Comparison of ENCODE assay signal across 11 mouse cellular contexts in genomic region chr9:60234233-60235115, GRCm38 (mm10).
DNase-seq lines count a peak whose midpoint lies in the region; ATAC-seq lines count a peak whose summit lies in the region.
"Had no signal": no experiment of that assay in that cellular context is flagged by ENCODE, and none has a peak within 500 bp of the region (broad histone marks: within the 10 kb centered on the region; RNA-seq: fewer than 3 reads in every experiment).

No protein-coding gene starts in this region.

- H3K36me3 ChIP-seq in hindbrain, embryonic 10.5 days, result no peaks in the 10 kb centered on the region
- no peaks in the 10 kb centered on the region for H3K36me3 ChIP-seq in hindbrain, embryonic 11.5 days (ENCODE audit: control insufficient read depth, insufficient read depth, low read length)
- no peaks in the 10 kb centered on the region for H3K36me3 ChIP-seq in embryonic facial prominence, embryonic 13.5 days
- no peaks in the 10 kb centered on the region for H3K36me3 ChIP-seq in kidney, embryonic 14.5 days (ENCODE audit: control insufficient read depth, insufficient read depth, low read length)
- no peaks in the 10 kb centered on the region for H3K36me3 ChIP-seq in neural tube, embryonic 12.5 days
- H3K36me3 ChIP-seq in midbrain, embryonic 11.5 days (ENCODE audit: control insufficient read depth, insufficient read depth, low read length), result no peaks in the 10 kb centered on the region

- 51% methylated on average over 8 of the region's 8 CpGs for WGBS in hindbrain, embryonic 10.5 days
- WGBS in hindbrain, embryonic 11.5 days, result 54% methylated on average over 8 of the region's 8 CpGs
- WGBS in embryonic facial prominence, embryonic 13.5 days, result 23% methylated on average over 8 of the region's 8 CpGs
- 16% methylated on average over 8 of the region's 8 CpGs for WGBS in kidney, embryonic 14.5 days
- WGBS in neural tube, embryonic 12.5 days, result 32% methylated on average over 8 of the region's 8 CpGs
- 62% methylated on average over 8 of the region's 8 CpGs for WGBS in midbrain, embryonic 11.5 days

- H3K4me1 ChIP-seq in hindbrain, embryonic 10.5 days (replicated peaks), result peaks cover 36% of the 10 kb centered on the region
- no peaks in the 10 kb centered on the region for H3K4me1 ChIP-seq in hindbrain, embryonic 11.5 days (replicated peaks; ENCODE audit: control insufficient read depth, insufficient read depth, low read length)
- H3K4me1 ChIP-seq in embryonic facial prominence, embryonic 13.5 days, result peaks cover 58% of the 10 kb centered on the region
- H3K4me1 ChIP-seq in kidney, embryonic 14.5 days (ENCODE audit: control insufficient read depth, insufficient read depth, low read length), result peaks cover 32% of the 10 kb centered on the region
- peaks cover 31% of the 10 kb centered on the region for H3K4me1 ChIP-seq in neural tube, embryonic 12.5 days
- H3K4me1 ChIP-seq in midbrain, embryonic 11.5 days (ENCODE audit: control insufficient read depth, insufficient read depth, low read length), result peaks cover 7% of the 10 kb centered on the region; the same call in 1 of the 2 replicates

- H3K4me3 ChIP-seq in hindbrain, embryonic 10.5 days, result no peak overlapping the region
- H3K4me3 ChIP-seq in hindbrain, embryonic 11.5 days (ENCODE audit: low read depth, low read length), result no peak overlapping the region
- no peak overlapping the region for H3K4me3 ChIP-seq in embryonic facial prominence, embryonic 13.5 days
- no peak overlapping the region for H3K4me3 ChIP-seq in kidney, embryonic 14.5 days (ENCODE audit: low read length)
- no peak overlapping the region for H3K4me3 ChIP-seq in neural tube, embryonic 12.5 days
- no peak overlapping the region for H3K4me3 ChIP-seq in midbrain, embryonic 11.5 days (ENCODE audit: low read depth, low read length)
- H3K4me3 ChIP-seq: erythroblast, embryonic 14.5 days had no signal

- no peaks in the 10 kb centered on the region for H3K27me3 ChIP-seq in hindbrain, embryonic 10.5 days (ENCODE audit: insufficient read depth, poor library complexity, severe bottlenecking)
- no peaks in the 10 kb centered on the region for H3K27me3 ChIP-seq in hindbrain, embryonic 11.5 days (ENCODE audit: control insufficient read depth, insufficient read depth, low read length)
- H3K27me3 ChIP-seq in embryonic facial prominence, embryonic 13.5 days, result no peaks in the 10 kb centered on the region; the same call in 1 of the 2 replicates
- H3K27me3 ChIP-seq in kidney, embryonic 14.5 days (ENCODE audit: control insufficient read depth, insufficient read depth, low read length), result no peaks in the 10 kb centered on the region
- no peaks in the 10 kb centered on the region for H3K27me3 ChIP-seq in neural tube, embryonic 12.5 days (replicated peaks)
- no peaks in the 10 kb centered on the region for H3K27me3 ChIP-seq in midbrain, embryonic 11.5 days (ENCODE audit: control insufficient read depth, insufficient read depth, low read length)
- H3K27me3 ChIP-seq: CH12.LX had no signal

- H3K27ac ChIP-seq in hindbrain, embryonic 10.5 days, result peak overlapping the region; percentile 31; the same call in 1 of the 2 replicates
- no peak overlapping the region for H3K27ac ChIP-seq in hindbrain, embryonic 11.5 days (ENCODE audit: low read depth, low read length)
- peak overlapping the region; percentile 89 for H3K27ac ChIP-seq in embryonic facial prominence, embryonic 13.5 days
- H3K27ac ChIP-seq in kidney, embryonic 14.5 days (ENCODE audit: low read depth, low read length), result peak overlapping the region; percentile 91
- H3K27ac ChIP-seq in neural tube, embryonic 12.5 days, result no peak overlapping the region
- no peak overlapping the region for H3K27ac ChIP-seq in midbrain, embryonic 11.5 days (ENCODE audit: low read depth, low read length)

- DNase-seq in hindbrain, embryonic 10.5 days (ENCODE audit: low spot score), result no peak
- DNase-seq in hindbrain, embryonic 11.5 days (ENCODE audit: low spot score), result no peak
- no peak for DNase-seq in left cerebral cortex, adult 8-10 months (ENCODE audit: low spot score in 2 of 2)
- DNase-seq in retina, embryonic 14.5 days (ENCODE audit: low spot score), result no peak
- DNase-seq in midbrain, embryonic 11.5 days (ENCODE audit: low spot score, missing footprints), result no peak
- DNase-seq: thymus, adult 18-20 months had no signal

- H3K4me2 ChIP-seq in hindbrain, embryonic 11.5 days (replicated peaks; ENCODE audit: low read depth, low read length), result no peak overlapping the region
- H3K4me2 ChIP-seq in embryonic facial prominence, embryonic 13.5 days, result no peak overlapping the region
- no peak overlapping the region for H3K4me2 ChIP-seq in kidney, embryonic 14.5 days (replicated peaks; ENCODE audit: low read depth, low read length)
- no peak overlapping the region for H3K4me2 ChIP-seq in neural tube, embryonic 12.5 days (replicated peaks)
- H3K4me2 ChIP-seq in midbrain, embryonic 11.5 days, result no peak overlapping the region

- no peak for ATAC-seq in hindbrain, embryonic 11.5 days (ENCODE audit: low FRiP score)
- ATAC-seq in embryonic facial prominence, embryonic 13.5 days (ENCODE audit: insufficient number of reproducible peaks, insufficient read depth, low FRiP score, low TSS enrichment, low read depth), result peak; percentile 73
- peak; percentile 95 for ATAC-seq in kidney, embryonic 14.5 days (ENCODE audit: low FRiP score, low TSS enrichment)
- peak; percentile 72; the same call in 1 of the 2 replicates for ATAC-seq in neural tube, embryonic 12.5 days (ENCODE audit: low FRiP score, low read depth)
- ATAC-seq in midbrain, embryonic 11.5 days (ENCODE audit: low FRiP score), result no peak

- H3K9ac ChIP-seq in hindbrain, embryonic 11.5 days (ENCODE audit: low read depth, low read length), result no peak overlapping the region
- peak overlapping the region; percentile 40; the same call in 1 of the 2 replicates for H3K9ac ChIP-seq in embryonic facial prominence, embryonic 13.5 days
- H3K9ac ChIP-seq in kidney, embryonic 14.5 days (ENCODE audit: low read depth, low read length), result no peak overlapping the region
- no peak overlapping the region for H3K9ac ChIP-seq in neural tube, embryonic 12.5 days
- H3K9ac ChIP-seq in midbrain, embryonic 11.5 days (ENCODE audit: low read length), result no peak overlapping the region

- H3K9me3 ChIP-seq in hindbrain, embryonic 10.5 days, result no peaks in the 10 kb centered on the region
- no peaks in the 10 kb centered on the region for H3K9me3 ChIP-seq in hindbrain, embryonic 11.5 days (ENCODE audit: control insufficient read depth, low read length)
- H3K9me3 ChIP-seq in embryonic facial prominence, embryonic 13.5 days, result no peaks in the 10 kb centered on the region
- H3K9me3 ChIP-seq in kidney, embryonic 14.5 days (ENCODE audit: control insufficient read depth, low read length), result no peaks in the 10 kb centered on the region
- no peaks in the 10 kb centered on the region for H3K9me3 ChIP-seq in neural tube, embryonic 12.5 days
- no peaks in the 10 kb centered on the region for H3K9me3 ChIP-seq in midbrain, embryonic 11.5 days (ENCODE audit: control insufficient read depth, low read length)

Comparison
In these comparisons a context has a peak if more than half of its experiments do, and no peak if none do; other contexts are left out.
1. H3K27ac ChIP-seq: peak in hindbrain, embryonic 10.5 days (single experiment), embryonic facial prominence, embryonic 13.5 days (single experiment) and kidney, embryonic 14.5 days (single experiment); none in hindbrain, embryonic 11.5 days (single experiment), neural tube, embryonic 12.5 days (single experiment) and midbrain, embryonic 11.5 days (single experiment).
2. ATAC-seq: peak in embryonic facial prominence, embryonic 13.5 days (single experiment), kidney, embryonic 14.5 days (single experiment) and neural tube, embryonic 12.5 days (single experiment); none in hindbrain, embryonic 11.5 days (single experiment) and midbrain, embryonic 11.5 days (single experiment).